Mouse (Mus musculus) thymus, adult 2 months (tissue): ENCODE data around the gene Olfr955.

Source experiments
- CTCF ChIP-seq: fragments of 200-500 bp; IDR thresholded peaks from 2 replicates; pipeline ENCODE4 v1.5.1; 2012; ENCODE audit warnings: mild to moderate bottlenecking, control low read depth, low read length, moderate library complexity, borderline replicate concordance; ENCODE audit not compliant: control insufficient read depth, poor library complexity, insufficient read depth; ENCODE audit errors: extremely low read depth
- POLR2A ChIP-seq: fragments of 200-500 bp; IDR thresholded peaks from 2 replicates; pipeline ENCODE4 v1.6.1; 2012; ENCODE audit warnings: mild to moderate bottlenecking, low read length, control low read depth, moderate library complexity; ENCODE audit not compliant: control insufficient read depth, poor library complexity, insufficient read depth; ENCODE audit errors: extremely low read depth

GRCm38 (mm10) chr9:39471844-39472243 lies at the start of gene Olfr955:
- TF ChIP-seq CTCF (no peak), POLR2A (no peak)
